Mouse (Mus musculus) layer of hippocampus, adult 2 months (tissue): Measurements from ENCODE around the gene Ano1. TPM values are rescaled to one million over a fixed set of nuclear protein-coding genes. Genes with fewer than 3 reads are reported as not detected.

ENCODE experiments used
- DNase-seq, 2 experiments: peaks; one replicate each; pipeline ENCODE4 v3.0.0; 2022; ENCODE audit warnings: low spot score in 2 of 2
- H3K27ac ChIP-seq: fragments of 200-600 bp; 2 replicates; pipeline ENCODE4 v1.8.1; 2022
- H3K4me3 ChIP-seq: fragments of 200-600 bp; 2 replicates; pipeline ENCODE4 v1.8.1; 2022; ENCODE audit warnings: mild to moderate bottlenecking
- CTCF ChIP-seq: fragments of 200-600 bp; conservative IDR thresholded peaks from 2 replicates; pipeline ENCODE4 v1.8.1; 2022; ENCODE audit warnings: antibody characterized with exemption, mild to moderate bottlenecking, moderate library complexity
- total RNA-seq, 2 experiments: library from RNA; stranded (reverse); gene quantifications; 2 replicates each; pipeline ENCODE4 v1.2.3; 2021

The Ano1 gene
- total RNA-seq, 2 experiments from 2014 or later, result 2.7 to 3.5 TPM

DNA sequence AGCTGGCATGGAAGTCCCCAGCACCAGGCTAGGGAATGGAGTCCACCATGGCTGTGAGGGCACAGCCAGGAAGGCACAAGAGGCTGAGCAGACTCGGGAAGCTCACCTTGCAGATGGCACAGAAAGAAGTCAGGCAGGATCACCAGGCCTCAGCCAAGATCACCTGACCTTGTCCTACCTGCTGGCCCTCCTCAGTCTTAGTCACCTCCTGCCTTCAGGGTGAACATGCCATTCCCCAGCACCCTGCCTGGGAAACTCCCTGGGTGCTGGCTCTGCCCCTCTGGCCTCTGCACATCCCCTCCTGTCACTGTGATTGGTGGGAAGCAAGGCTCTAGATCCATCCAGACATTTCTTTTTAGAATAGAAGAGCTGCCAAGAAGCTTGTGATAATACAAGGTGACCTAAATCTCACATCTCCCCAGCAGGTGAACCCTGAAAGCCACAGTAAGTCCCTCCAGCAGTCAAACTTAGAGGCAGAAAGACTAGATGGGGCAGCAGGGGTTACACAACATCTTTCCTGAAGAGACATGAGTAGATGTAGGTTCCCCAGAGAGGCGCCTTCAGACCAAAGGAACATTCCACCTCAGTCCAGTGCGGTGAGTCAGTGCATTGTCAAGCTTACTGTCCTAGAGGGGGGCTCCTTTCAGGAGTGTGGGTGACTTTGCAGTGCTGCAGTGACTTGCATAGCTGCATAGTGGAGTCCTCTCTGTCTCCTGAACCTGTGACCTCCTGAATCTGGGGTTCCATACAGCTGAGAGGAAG lies 184.7 kb downstream of the Ano1 start:
- no peak for TF ChIP-seq CTCF
- Histone ChIP-seq H3K4me3 (no peak overlapping the region), H3K27ac (no peak overlapping the region)
- no peak for DNase-seq

DNA sequence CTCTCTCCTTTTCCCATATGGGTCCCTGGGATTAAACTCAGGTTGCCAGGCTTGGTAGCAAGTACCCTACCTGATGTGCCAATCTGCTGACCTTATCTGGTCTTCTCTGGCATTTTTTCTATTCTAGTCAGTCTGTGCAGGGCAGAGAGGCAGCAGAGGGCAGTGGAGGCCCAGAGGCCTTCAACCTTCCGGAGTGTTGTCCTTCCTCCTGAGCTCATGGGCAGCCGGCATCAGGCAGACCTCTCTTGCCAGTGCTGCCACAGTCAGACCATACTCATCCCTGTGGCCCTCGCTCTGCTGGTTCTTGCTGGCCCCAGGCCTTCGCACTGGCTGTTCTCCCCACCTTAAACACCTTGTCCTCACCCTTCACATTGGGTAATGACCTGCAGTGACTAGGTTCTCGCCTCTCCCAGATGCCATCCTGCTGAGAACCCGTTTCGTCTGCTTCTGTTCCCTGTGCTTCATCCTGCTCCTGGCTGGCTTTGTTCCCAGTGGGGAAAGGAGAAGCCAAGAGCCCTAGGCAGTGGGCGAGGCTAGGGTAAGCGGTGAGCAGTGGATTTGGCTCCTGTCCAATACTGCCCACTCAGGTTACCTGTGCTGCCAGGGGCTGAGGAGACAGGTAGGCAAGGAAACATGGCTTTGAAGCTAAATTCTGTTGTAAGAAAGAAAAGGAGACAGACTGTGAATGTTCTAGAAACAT lies 188.2 kb downstream of the Ano1 start:
- H3K27ac ChIP-seq, result no peak overlapping the region
- no peak for DNase-seq
- TF ChIP-seq CTCF, result no peak
- H3K4me3 ChIP-seq, result no peak overlapping the region

DNA sequence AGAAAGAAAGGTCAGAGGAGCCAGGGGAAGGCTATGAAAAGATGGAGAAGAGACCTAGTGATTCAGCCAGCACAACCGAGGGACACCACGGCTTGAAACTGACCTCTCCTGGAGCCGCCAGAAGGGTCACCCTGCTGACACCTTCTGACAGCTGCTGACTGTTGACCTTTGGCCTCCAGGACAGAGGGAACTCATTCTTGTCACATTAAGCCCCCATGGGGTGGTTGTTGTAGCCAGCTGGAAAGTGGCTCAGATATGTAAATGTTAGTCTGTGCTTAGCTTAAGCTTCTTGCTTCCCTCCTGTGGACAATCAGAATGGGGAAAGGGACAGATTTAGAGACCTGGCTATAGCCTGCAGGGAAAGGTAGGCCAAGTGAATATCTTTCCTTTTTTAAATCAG lies 189.8 kb downstream of the Ano1 start:
- DNase-seq, result no peak
- no peak for TF ChIP-seq CTCF
- H3K27ac ChIP-seq, result no peak overlapping the region
- no peak overlapping the region for H3K4me3 ChIP-seq

DNA sequence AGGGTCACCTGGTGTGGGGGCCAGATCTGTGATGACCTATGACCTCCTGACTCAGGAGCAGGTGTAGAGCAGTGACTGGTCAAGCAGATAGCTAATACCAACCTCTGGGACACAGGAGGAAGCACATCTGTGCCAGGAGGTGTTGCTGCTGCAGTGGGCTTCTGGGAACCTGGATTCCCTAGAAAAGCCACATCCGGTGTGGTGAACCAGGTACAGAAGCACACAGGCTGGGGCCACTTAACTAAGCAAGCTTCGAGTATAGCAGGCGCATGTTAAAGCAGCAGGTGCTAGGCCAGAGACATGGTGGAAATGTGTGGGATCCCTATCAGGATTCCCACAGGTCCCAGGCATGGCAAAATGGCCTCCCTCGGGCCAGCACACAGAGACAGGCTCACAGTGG lies 191.2 kb downstream of the Ano1 start:
- no peak overlapping the region for H3K27ac ChIP-seq
- DNase-seq, result no peak
- no peak for TF ChIP-seq CTCF

DNA sequence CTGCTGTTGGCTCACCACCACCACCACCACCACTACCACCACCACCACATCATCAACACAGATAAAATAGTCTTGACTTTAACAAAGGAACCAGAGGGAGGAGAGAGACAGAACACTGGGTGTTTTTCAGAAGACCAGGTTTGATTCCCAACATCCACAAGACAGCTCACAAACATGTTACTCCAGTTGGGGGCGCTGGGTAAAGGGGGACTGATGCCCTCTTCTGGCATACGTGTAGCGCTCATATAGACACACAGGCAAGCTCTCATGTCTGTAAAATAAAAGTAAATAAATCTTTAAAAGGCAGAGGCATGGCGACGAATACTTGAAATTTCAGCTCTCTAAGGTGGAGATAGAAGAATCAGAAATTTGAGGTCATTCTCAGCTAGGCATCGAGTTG lies 193.2 kb downstream of the Ano1 start:
- DNase-seq, result no peak
- Histone ChIP-seq H3K27ac (no peak overlapping the region), H3K4me3 (no peak overlapping the region)
- peak; percentile 45 for TF ChIP-seq CTCF

More for the DNA sequence above, 191.2 kb downstream of the Ano1 start:
- no peak overlapping the region for H3K4me3 ChIP-seq

DNA sequence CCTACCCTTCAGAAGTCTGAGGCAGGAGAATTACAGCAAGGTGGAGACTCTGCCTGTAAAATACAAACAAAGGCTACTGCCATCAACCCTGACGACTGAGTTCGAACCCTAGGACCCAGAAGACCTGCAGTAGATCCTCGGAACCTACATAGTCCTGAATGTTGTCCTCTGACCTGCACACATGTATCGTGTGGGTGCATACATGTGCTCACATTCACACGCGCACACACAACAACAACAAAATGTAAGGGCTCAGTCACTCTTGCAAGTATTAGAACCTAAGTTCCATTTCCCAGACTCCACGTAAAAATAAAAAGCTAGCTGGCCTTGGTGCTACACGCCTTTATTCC lies 197.7 kb downstream of the Ano1 start:
- peak overlapping the region; percentile 85 for H3K4me3 ChIP-seq
- TF ChIP-seq CTCF, result no peak
- DNase-seq, result no peak
- peak overlapping the region; percentile 92 for H3K27ac ChIP-seq

DNA sequence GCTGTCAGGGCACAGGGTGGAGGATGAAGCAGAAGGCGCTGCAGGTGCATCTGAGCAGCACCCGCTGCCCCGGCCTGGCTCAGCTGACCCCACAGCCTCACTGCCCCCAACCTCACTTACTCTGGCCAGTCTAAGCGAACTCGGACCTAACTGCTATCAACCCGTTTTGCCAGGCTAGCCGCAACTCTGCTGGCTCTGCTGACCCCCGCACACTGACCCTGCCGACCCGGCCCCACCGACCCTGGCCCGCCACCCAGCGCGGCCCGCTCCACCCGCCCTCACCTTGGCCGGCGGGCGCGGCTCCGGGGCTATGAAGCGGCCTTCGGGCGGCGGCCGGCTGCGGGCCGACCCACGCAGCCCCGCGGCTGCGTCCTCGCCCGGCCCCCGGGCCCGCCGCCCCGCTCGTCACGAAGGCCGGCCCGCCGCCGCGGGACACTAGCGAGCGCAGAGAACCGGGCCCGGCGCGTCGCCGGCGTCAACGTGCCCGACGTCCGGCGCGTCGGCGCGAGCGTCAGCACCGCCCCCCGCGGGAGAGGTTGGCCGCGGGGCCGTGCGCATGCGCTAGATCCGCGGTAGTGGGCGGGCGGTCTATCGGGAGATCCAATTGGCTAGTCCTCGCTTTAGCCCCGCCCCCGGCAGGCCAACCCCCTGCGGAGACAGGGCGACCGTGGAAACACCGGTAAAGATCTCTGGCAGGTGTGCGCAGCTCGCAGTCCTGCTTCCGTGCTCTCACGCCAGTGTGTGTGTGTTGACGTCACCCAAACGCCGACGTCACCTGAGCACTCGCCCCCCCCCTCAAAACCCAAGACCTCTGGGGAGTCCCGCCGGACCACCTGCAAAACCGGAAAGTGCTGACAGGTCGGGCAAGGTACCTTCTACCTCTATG lies 198.3 kb downstream of the Ano1 start, which contains the start of gene Ppfia1:
TSS of gene Ppfia1 (minus strand) at position 493 of the 886 bp plus-strand sequence.
- peak within 1 kb of the TSS; percentile 92 for H3K27ac ChIP-seq
- DNase-seq, result peak; percentile 97 to 99
- TF ChIP-seq CTCF, result no peak
- peak within 1 kb of the TSS; percentile 85 for H3K4me3 ChIP-seq

DNA sequence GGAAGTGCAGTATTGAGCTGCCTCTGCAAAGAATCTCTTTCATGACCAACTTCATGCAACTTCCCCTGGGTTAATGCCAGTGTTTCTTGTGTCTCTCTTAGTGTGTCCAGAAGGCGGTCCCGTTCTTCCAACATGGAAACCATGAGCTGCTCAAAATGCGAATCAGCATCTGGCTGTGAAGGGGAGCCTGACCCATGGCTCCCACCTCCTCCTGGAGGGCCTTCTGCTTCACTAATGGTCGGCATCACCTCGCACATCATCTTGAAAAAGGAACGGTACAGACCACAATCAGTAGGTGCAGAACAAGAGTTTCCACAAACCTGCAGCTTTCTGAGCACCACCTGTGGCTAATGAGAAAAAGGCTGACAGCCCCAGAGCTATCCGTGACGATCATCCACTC lies 199.5 kb downstream of the Ano1 start:
- Histone ChIP-seq H3K27ac (no peak overlapping the region), H3K4me3 (peak overlapping the region; percentile 74)
- TF ChIP-seq CTCF, result no peak
- no peak for DNase-seq

DNA sequence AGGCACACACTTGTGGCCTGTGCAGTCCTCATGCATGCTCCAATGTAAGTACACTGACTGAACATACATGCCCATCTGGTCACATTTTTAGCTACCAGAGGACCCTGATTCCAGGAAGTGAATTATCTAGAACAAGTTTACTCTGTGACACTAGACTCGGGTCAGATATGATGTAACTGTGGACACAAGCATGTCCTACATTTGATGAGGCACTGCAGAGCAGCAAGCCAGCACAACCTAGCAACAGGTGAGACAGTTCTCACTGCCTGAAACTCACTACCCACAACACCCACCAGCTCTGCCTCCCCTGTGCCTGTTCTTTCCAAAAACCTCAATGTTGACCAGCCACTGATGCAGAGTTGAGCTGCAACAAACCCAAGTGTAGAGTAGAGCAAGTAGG lies 201.0 kb downstream of the Ano1 start:
- no peak for DNase-seq
- H3K4me3 ChIP-seq, result no peak overlapping the region
- H3K27ac ChIP-seq, result no peak overlapping the region
- TF ChIP-seq CTCF, result no peak

DNA sequence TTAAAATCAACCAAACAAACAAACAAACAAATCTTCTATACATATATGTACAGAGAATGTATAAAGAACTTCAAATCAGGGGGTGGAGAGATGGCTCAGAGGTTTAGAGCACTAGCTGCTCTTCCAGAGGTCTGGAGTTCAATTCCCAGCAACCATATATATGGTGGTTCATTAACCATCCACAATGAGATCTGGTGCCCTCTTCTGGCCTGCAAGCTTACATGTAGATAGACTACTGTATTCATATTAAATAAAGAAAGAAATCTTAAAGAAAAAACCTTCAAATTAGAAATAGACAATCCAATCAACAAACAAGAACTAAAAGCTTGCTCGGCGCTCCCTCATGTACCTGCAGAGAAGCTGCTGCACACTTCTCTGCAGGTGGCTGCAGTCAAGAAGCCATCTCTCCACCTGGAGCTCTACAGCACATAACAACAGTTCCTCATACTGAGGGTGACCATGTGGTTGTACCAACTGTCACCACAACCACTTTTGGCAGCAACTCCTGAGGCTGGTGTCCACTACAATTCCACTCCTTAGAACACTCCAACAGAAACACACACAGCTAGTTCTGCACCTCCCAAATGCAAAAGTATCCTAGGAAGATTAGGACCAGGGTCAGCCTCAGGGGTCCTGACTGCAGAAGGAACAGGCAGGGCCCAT lies 201.7 kb downstream of the Ano1 start:
- no peak for DNase-seq
- H3K4me3 ChIP-seq, result no peak overlapping the region
- H3K27ac ChIP-seq, result no peak overlapping the region
- peak; percentile 58 for TF ChIP-seq CTCF

DNA sequence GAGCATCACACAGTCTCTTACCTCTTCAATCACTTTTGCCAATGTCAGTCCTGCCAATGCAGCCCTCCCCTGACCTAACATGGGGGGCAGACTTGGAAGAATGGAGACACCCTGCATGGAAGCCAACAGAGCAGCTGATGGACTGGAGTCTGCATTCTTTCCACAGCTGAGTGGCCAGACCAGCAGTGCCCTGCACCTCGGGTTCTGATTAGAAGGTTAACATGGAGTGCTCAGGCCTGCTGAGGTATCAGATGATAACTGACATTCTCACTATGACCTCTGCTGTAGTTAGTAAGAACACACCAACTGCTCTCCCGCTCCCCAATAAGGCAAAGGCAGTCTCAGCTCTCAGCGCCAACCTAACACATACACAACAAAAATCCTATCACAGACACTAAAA lies 206.5 kb downstream of the Ano1 start:
- Histone ChIP-seq H3K27ac (no peak overlapping the region), H3K4me3 (no peak overlapping the region)
- no peak for DNase-seq
- TF ChIP-seq CTCF, result no peak

DNA sequence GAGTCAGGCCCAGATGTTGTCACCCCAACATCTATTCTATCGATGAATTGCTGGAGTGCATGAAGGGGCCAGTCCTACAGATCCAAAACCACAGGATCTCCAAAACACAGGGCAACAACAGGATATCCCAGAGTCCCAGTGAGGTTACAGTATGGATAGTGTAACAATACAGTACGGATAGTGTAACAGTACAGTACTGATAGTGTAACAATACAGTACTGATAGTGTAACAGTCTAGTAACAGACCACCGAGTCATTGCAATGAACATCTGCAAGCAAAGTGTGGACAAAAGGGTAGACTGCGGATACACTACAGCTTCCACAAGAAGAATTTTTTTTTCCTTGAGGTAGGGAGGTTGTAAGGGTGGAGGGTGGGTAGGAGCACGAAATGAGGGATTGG lies 210.4 kb downstream of the Ano1 start:
- no peak for DNase-seq
- Histone ChIP-seq H3K4me3 (no peak overlapping the region), H3K27ac (no peak overlapping the region)
- no peak for TF ChIP-seq CTCF
